Mouse (Mus musculus) small intestine, adult 2 months (tissue): Measurements from ENCODE around the gene Smc3.

Experiments
- CTCF ChIP-seq: fragments of 200-500 bp; IDR thresholded peaks from 2 replicates; pipeline ENCODE4 v1.5.1; 2012; ENCODE audit warnings: low read depth, mild to moderate bottlenecking, control low read depth, inconsistent platforms, low read length, moderate library complexity, mixed read lengths; ENCODE audit not compliant: insufficient replicate concordance, insufficient read length; ENCODE audit errors: extremely low read depth
- POLR2A ChIP-seq: fragments of 200-500 bp; IDR thresholded peaks from 2 replicates; pipeline ENCODE4 v1.6.1; 2012; ENCODE audit warnings: low read depth, mild to moderate bottlenecking, control low read depth, inconsistent platforms, low read length, moderate library complexity

GRCm38 (mm10) chr19:53661938-53662722 is 61.9 kb downstream of the Smc3 start:
- TF ChIP-seq POLR2A (no peak), CTCF (no peak)
